Mouse (Mus musculus) embryonic facial prominence, embryonic 10.5 days (tissue): Measurements from ENCODE around the gene Tacc2. TPM values are rescaled to one million over a fixed set of nuclear protein-coding genes. Genes with fewer than 3 reads are reported as not detected.
A peak's percentile ranks its signal among the peaks of the same experiment; 100 is the strongest.

ENCODE experiments used
- DNase-seq: peaks from one replicate; pipeline ENCODE4 v3.0.0-alpha.2; 2017; ENCODE audit warnings: low spot score
- H3K27ac ChIP-seq: fragments of 300-500 bp; sonication (generic); replicated peaks from 2 replicates; pipeline ENCODE4 v1.5.1; 2016; ENCODE audit warnings: mild to moderate bottlenecking
- H3K27me3 ChIP-seq: fragments of 300-500 bp; sonication (generic); replicated peaks from 2 replicates; pipeline ENCODE4 v1.6.1; 2016; ENCODE audit warnings: low read depth, mild to moderate bottlenecking; ENCODE audit not compliant: poor library complexity, severe bottlenecking
- H3K36me3 ChIP-seq: fragments of 300-500 bp; sonication (generic); replicated peaks from 2 replicates; pipeline ENCODE4 v1.6.1; 2016; ENCODE audit warnings: mild to moderate bottlenecking, moderate library complexity
- H3K4me1 ChIP-seq: fragments of 300-500 bp; sonication (generic); 2 replicates; pipeline ENCODE4 v1.6.1; 2016
- H3K4me3 ChIP-seq: fragments of 300-500 bp; sonication (generic); 2 replicates; pipeline ENCODE4 v1.5.1; 2016; ENCODE audit warnings: mild to moderate bottlenecking, moderate library complexity
- H3K9me3 ChIP-seq: fragments of 300-500 bp; sonication (generic); 2 replicates; pipeline ENCODE4 v1.6.1; 2016; ENCODE audit warnings: mild to moderate bottlenecking
- WGBS: fragments of 180-500 bp; shearing (Covaris S2); methylation state at CpG from one replicate; pipeline ENCODE4 v1.1.7; 2016; 5-methylcytosine and 5-hydroxymethylcytosine counted together
- polyA plus RNA-seq: library from polyadenylated mRNA; unstranded; fragments of >200 nt; fragmentation: Nextera tagmentation; extraction: Ambion mirVana; gene quantifications from 2 replicates; pipeline ENCODE4 v1.2.1, GENCODE M21; 2016

Tacc2 gene
- polyA plus RNA-seq, 1 experiment from 2014 or later: 49.6 TPM

GRCm38 (mm10) chr7:130629999-130630398, 52.8 kb downstream of the Tacc2 start:
- Histone ChIP-seq H3K9me3 (no peaks in the 10 kb centered on the region), H3K27me3 (no peaks in the 10 kb centered on the region), H3K27ac (no peak overlapping the region), H3K4me3 (no peak overlapping the region), H3K36me3 (no peaks in the 10 kb centered on the region), H3K4me1 (peaks cover 23% of the 10 kb centered on the region)
- DNase-seq: no peak
- WGBS: 93% methylated on average over 7 of the region's 7 CpGs

GRCm38 (mm10) chr7:130630956-130631355, 53.7 kb downstream of the Tacc2 start:
- no peaks in the 10 kb centered on the region for H3K27me3 ChIP-seq
- H3K9me3 ChIP-seq: no peaks in the 10 kb centered on the region
- no peak overlapping the region for H3K27ac ChIP-seq
- WGBS: 91% methylated on average over 3 of the region's 3 CpGs
- H3K4me3 ChIP-seq: no peak overlapping the region
- DNase-seq: no peak
- H3K36me3 ChIP-seq: no peaks in the 10 kb centered on the region
- peaks cover 32% of the 10 kb centered on the region for H3K4me1 ChIP-seq

GRCm38 (mm10) chr7:130631553-130632378, 54.5 kb downstream of the Tacc2 start:
- Histone ChIP-seq H3K4me3 (no peak overlapping the region), H3K9me3 (no peaks in the 10 kb centered on the region), H3K4me1 (peaks cover 28% of the 10 kb centered on the region), H3K27me3 (no peaks in the 10 kb centered on the region), H3K36me3 (no peaks in the 10 kb centered on the region), H3K27ac (no peak overlapping the region; the same call in 1 of the 2 replicates)
- 77% methylated on average over 22 of the region's 22 CpGs for WGBS
- DNase-seq: no peak

- no peaks in the 10 kb centered on the region for H3K36me3 ChIP-seq
- H3K27ac ChIP-seq: no peak overlapping the region; the same call in 1 of the 2 replicates
- H3K9me3 ChIP-seq: no peaks in the 10 kb centered on the region
- H3K27me3 ChIP-seq: no peaks in the 10 kb centered on the region
- H3K4me1 ChIP-seq: peaks cover 29% of the 10 kb centered on the region
- no peak for DNase-seq
- WGBS: 91% methylated on average over 5 of the region's 5 CpGs
- H3K4me3 ChIP-seq: no peak overlapping the region
Measured at GRCm38 (mm10) chr7:130632379-130632732, 55.1 kb downstream of the Tacc2 start.

- H3K27me3 ChIP-seq: no peaks in the 10 kb centered on the region
- DNase-seq: no peak
- H3K27ac ChIP-seq: peak overlapping the region; percentile 45; the same call in 1 of the 2 replicates
- peaks cover 44% of the 10 kb centered on the region for H3K4me1 ChIP-seq
- no peak overlapping the region for H3K4me3 ChIP-seq
- no peaks in the 10 kb centered on the region for H3K9me3 ChIP-seq
- no peaks in the 10 kb centered on the region for H3K36me3 ChIP-seq
- 92% methylated on average over 4 of the region's 4 CpGs for WGBS
Measured at GRCm38 (mm10) chr7:130634259-130634871, 57.1 kb downstream of the Tacc2 start.

- 55% methylated on average over 7 of the region's 7 CpGs for WGBS
- DNase-seq: no peak
Measured at GRCm38 (mm10) chr7:130635212-130635611, 58.0 kb downstream of the Tacc2 start.

GRCm38 (mm10) chr7:130636274-130636673, 59.0 kb downstream of the Tacc2 start:
- peaks cover 44% of the 10 kb centered on the region for H3K4me1 ChIP-seq
- H3K27ac ChIP-seq: no peak overlapping the region
- DNase-seq: no peak
- H3K36me3 ChIP-seq: no peaks in the 10 kb centered on the region
- WGBS: 84% methylated on average over 3 of the region's 3 CpGs
- no peaks in the 10 kb centered on the region for H3K27me3 ChIP-seq
- no peak overlapping the region for H3K4me3 ChIP-seq
- H3K9me3 ChIP-seq: no peaks in the 10 kb centered on the region

More at GRCm38 (mm10) chr7:130635212-130635611, 58.0 kb downstream of the Tacc2 start:
- no peaks in the 10 kb centered on the region for H3K27me3 ChIP-seq
- no peaks in the 10 kb centered on the region for H3K9me3 ChIP-seq
- no peaks in the 10 kb centered on the region for H3K36me3 ChIP-seq
- no peak overlapping the region for H3K27ac ChIP-seq
- no peak overlapping the region for H3K4me3 ChIP-seq
- H3K4me1 ChIP-seq: peaks cover 44% of the 10 kb centered on the region

GRCm38 (mm10) chr7:130636902-130637301, 59.7 kb downstream of the Tacc2 start:
- Histone ChIP-seq H3K36me3 (no peaks in the 10 kb centered on the region), H3K27me3 (no peaks in the 10 kb centered on the region), H3K9me3 (no peaks in the 10 kb centered on the region), H3K4me1 (peaks cover 39% of the 10 kb centered on the region), H3K27ac (peak overlapping the region; percentile 40), H3K4me3 (no peak overlapping the region)
- WGBS: 84% methylated on average over 4 of the region's 4 CpGs
- DNase-seq: no peak

GRCm38 (mm10) chr7:130637811-130638210, 60.6 kb downstream of the Tacc2 start:
- Histone ChIP-seq H3K9me3 (no peaks in the 10 kb centered on the region), H3K27ac (peak overlapping the region; percentile 40), H3K36me3 (no peaks in the 10 kb centered on the region), H3K4me3 (no peak overlapping the region), H3K27me3 (no peaks in the 10 kb centered on the region), H3K4me1 (peaks cover 37% of the 10 kb centered on the region)
- WGBS: 24% methylated on average over 6 of the region's 6 CpGs
- peak; percentile 36 for DNase-seq

GRCm38 (mm10) chr7:130640681-130641080, 63.4 kb downstream of the Tacc2 start:
- Histone ChIP-seq H3K27me3 (no peaks in the 10 kb centered on the region), H3K4me1 (peaks cover 35% of the 10 kb centered on the region), H3K4me3 (no peak overlapping the region), H3K27ac (no peak overlapping the region), H3K9me3 (no peaks in the 10 kb centered on the region), H3K36me3 (no peaks in the 10 kb centered on the region)
- DNase-seq: no peak
- WGBS: 90% methylated on average over 9 of the region's 9 CpGs

GRCm38 (mm10) chr7:130645332-130645993, 68.2 kb downstream of the Tacc2 start:
- H3K27ac ChIP-seq: peak overlapping the region; percentile 98
- no peaks in the 10 kb centered on the region for H3K36me3 ChIP-seq
- DNase-seq: no peak
- no peaks in the 10 kb centered on the region for H3K9me3 ChIP-seq
- peaks cover 52% of the 10 kb centered on the region for H3K4me1 ChIP-seq
- H3K27me3 ChIP-seq: no peaks in the 10 kb centered on the region
- 14% methylated on average over 15 of the region's 15 CpGs for WGBS
- H3K4me3 ChIP-seq: peak overlapping the region; percentile 84

GRCm38 (mm10) chr7:130645994-130646761, 68.9 kb downstream of the Tacc2 start:
- under 1% methylated on average over 55 of the region's 55 CpGs for WGBS

More at GRCm38 (mm10) chr7:130645994-130646761, 68.9 kb downstream of the Tacc2 start:
- no peaks in the 10 kb centered on the region for H3K9me3 ChIP-seq
- DNase-seq: peak; percentile 89
- peak overlapping the region; percentile 84 for H3K4me3 ChIP-seq
- peak overlapping the region; percentile 98 for H3K27ac ChIP-seq
- no peaks in the 10 kb centered on the region for H3K36me3 ChIP-seq
- H3K4me1 ChIP-seq: peaks cover 52% of the 10 kb centered on the region
- H3K27me3 ChIP-seq: no peaks in the 10 kb centered on the region
